Mouse (Mus musculus) spleen, adult 2 months (tissue): ENCODE results near the gene Nt5dc2. TPM values are rescaled to one million over a fixed set of nuclear protein-coding genes. Genes with fewer than 3 reads are reported as not detected.

ENCODE experiments used
- DNase-seq, 2 experiments: peaks; one replicate each; pipeline versions ENCODE4 v3.0.0 to v3.0.0-alpha.2; 2012 to 2021; ENCODE audit warnings: low spot score in 2 of 2, low read depth in 1 of 2
- H3K27ac ChIP-seq: fragments of 200-500 bp; 2 replicates; pipeline ENCODE4 v1.5.1; 2012; ENCODE audit warnings: low read length, inconsistent platforms; ENCODE audit not compliant: insufficient read depth
- H3K27me3 ChIP-seq: fragments of 200-500 bp; 2 replicates; pipeline ENCODE4 v1.6.1; 2012; ENCODE audit warnings: mild to moderate bottlenecking, moderate library complexity, low read length, inconsistent platforms; ENCODE audit not compliant: control insufficient read depth, insufficient read depth
- H3K36me3 ChIP-seq: fragments of 200-500 bp; 2 replicates; pipeline ENCODE4 v1.6.1; 2012; ENCODE audit warnings: mild to moderate bottlenecking, low read length, inconsistent platforms; ENCODE audit not compliant: control insufficient read depth, insufficient read depth
- H3K4me1 ChIP-seq: fragments of 200-500 bp; 2 replicates; pipeline ENCODE4 v1.6.1; 2011; ENCODE audit warnings: inconsistent platforms; ENCODE audit not compliant: control insufficient read depth, insufficient read depth, insufficient read length
- H3K4me3 ChIP-seq: fragments of 200-500 bp; 2 replicates; pipeline ENCODE4 v1.5.1; 2011; ENCODE audit warnings: mild to moderate bottlenecking, inconsistent platforms; ENCODE audit not compliant: insufficient read depth, insufficient read length; ENCODE audit errors: extremely low read depth
- CTCF ChIP-seq: fragments of 200-500 bp; IDR thresholded peaks from 2 replicates; pipeline ENCODE4 v1.5.1; 2011; ENCODE audit warnings: mild to moderate bottlenecking, inconsistent platforms; ENCODE audit not compliant: insufficient read depth, insufficient read length, insufficient replicate concordance; ENCODE audit errors: extremely low read depth
- POLR2A ChIP-seq: fragments of 200-500 bp; IDR thresholded peaks from 2 replicates; pipeline ENCODE4 v1.6.1; 2011; ENCODE audit warnings: low read depth, low read length, inconsistent platforms
- WGBS: fragments of 180-500 bp; shearing (Covaris S2); methylation state at CpG from one replicate; pipeline ENCODE4 v1.1.7; 2018; 5-methylcytosine and 5-hydroxymethylcytosine counted together
- polyA plus RNA-seq: library from polyadenylated mRNA; depleted of rRNA; stranded (reverse); fragments of >200 nt; gene quantifications from 2 replicates; pipeline ENCODE4 v1.2.3, GENCODE M21; 2012

Gene Nt5dc2
- polyA plus RNA-seq, 1 experiment: 30.3 TPM

- Histone ChIP-seq H3K36me3 (peaks cover 33% of the 10 kb centered on the region), H3K27me3 (no peaks in the 10 kb centered on the region), H3K4me1 (no peaks in the 10 kb centered on the region; the same call in 1 of the 2 replicates), H3K4me3 (no peak overlapping the region), H3K27ac (no peak overlapping the region)
- no peak for DNase-seq
- 34% methylated on average over 6 of the region's 6 CpGs for WGBS
- TF ChIP-seq CTCF (no peak), POLR2A (no peak)
These were observed 38.7 kb downstream of the Nt5dc2 start for GRCm38 (mm10) chr14:31169508-31169907.

DNA sequence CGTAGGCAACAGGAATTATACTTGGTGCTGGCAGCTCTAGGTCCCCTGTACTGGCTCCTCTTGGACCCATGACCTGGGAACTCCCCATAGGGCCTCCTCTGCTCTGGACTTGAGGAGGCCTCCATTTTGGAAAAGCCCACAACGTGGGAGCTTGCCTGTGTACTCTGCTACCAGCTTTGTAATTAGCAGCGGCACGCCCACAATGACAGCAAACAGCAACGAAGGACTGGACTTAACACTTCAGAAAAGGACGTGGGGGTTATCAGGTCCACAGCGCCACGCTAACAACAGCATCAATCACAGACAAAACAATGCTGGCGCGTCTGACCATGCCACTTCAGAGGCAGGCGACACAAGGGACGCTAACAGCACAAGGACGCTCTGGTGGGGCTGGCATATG, 40.1 kb downstream of the Nt5dc2 start:
- no peak overlapping the region for H3K4me3 ChIP-seq
- TF ChIP-seq CTCF (no peak), POLR2A (no peak)
- H3K27ac ChIP-seq: no peak overlapping the region
- H3K36me3 ChIP-seq: peaks cover 43% of the 10 kb centered on the region
- H3K27me3 ChIP-seq: no peaks in the 10 kb centered on the region
- no peaks in the 10 kb centered on the region; the same call in 1 of the 2 replicates for H3K4me1 ChIP-seq
- DNase-seq: no peak
- WGBS: 91% methylated on average over 13 of the region's 13 CpGs

GRCm38 (mm10) chr14:31171386-31171785, 40.5 kb downstream of the Nt5dc2 start:
- TF ChIP-seq POLR2A (no peak), CTCF (no peak)
- no peak overlapping the region for H3K27ac ChIP-seq
- H3K4me1 ChIP-seq: no peaks in the 10 kb centered on the region
- peaks cover 46% of the 10 kb centered on the region for H3K36me3 ChIP-seq
- 94% methylated on average over 11 of the region's 11 CpGs for WGBS
- H3K27me3 ChIP-seq: no peaks in the 10 kb centered on the region
- no peak for DNase-seq
- no peak overlapping the region for H3K4me3 ChIP-seq

- H3K27ac ChIP-seq: no peak overlapping the region
- peaks cover 51% of the 10 kb centered on the region for H3K36me3 ChIP-seq
- no peaks in the 10 kb centered on the region for H3K4me1 ChIP-seq
- H3K4me3 ChIP-seq: no peak overlapping the region
- 97% methylated on average over 15 of the region's 15 CpGs for WGBS
- no peak for TF ChIP-seq POLR2A
- no peak for TF ChIP-seq CTCF
- no peak for DNase-seq
- no peaks in the 10 kb centered on the region for H3K27me3 ChIP-seq
These were observed 41.0 kb downstream of the Nt5dc2 start for GRCm38 (mm10) chr14:31171821-31172220.

DNA sequence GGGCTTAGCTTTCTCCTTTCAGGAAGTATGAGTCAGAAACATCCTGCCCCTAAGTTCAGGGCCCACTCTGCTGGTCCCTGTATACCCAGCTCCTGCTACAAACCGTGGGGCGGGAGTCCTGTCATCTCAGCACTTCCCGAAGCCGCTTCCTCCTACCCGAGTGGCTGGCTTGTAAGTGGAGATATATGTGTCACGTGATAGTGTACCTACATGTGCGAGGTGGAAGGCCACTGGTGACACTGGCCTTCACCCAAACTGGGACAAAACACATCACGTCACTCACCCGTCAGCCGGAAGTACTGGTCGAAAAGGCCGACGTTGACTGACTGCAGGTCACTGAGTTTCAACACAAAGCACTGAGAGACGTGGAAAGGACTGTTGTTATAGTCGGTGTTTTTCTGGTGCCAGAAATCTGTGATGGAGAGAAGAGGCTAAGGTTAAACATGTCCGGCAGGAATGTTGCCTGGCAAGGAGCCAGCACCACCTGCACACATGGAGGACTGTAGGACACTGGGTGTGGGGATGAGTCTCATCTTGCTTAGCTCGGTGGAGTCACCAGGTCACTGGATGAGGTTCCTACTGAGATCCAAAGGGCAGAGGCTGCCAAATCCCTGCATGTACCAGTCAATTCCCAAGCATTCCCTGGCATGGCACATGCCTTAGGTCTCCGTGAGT, 42.1 kb downstream of the Nt5dc2 start:
- no peak for TF ChIP-seq POLR2A
- no peak for TF ChIP-seq CTCF
- no peak for DNase-seq
- peaks cover 59% of the 10 kb centered on the region for H3K36me3 ChIP-seq
- no peaks in the 10 kb centered on the region for H3K27me3 ChIP-seq
- H3K4me3 ChIP-seq: no peak overlapping the region
- H3K27ac ChIP-seq: no peak overlapping the region
- 89% methylated on average over 18 of the region's 18 CpGs for WGBS
- no peaks in the 10 kb centered on the region for H3K4me1 ChIP-seq

DNA sequence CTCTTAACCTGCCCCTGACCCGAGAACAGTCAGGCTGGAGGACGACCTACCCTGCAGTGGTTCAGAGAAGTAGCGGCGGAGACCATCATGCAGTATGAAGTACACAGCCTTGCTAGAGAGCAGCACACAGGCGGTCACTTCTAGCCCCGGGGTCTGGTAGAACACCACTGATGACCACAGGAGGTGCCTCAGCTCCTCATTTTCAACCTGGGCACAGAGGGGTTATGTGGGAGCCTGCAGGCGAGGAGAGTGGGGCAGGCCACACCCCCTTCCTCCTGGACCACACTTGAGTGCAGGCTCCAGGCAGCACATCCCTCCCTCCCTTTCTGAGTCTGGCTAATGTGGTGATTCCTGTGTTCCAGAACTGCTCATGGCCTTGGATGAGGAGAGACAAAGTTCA, 42.7 kb downstream of the Nt5dc2 start:
- Histone ChIP-seq H3K36me3 (peaks cover 61% of the 10 kb centered on the region), H3K4me1 (no peaks in the 10 kb centered on the region), H3K27ac (no peak overlapping the region), H3K27me3 (no peaks in the 10 kb centered on the region), H3K4me3 (no peak overlapping the region)
- TF ChIP-seq POLR2A: no peak
- no peak for TF ChIP-seq CTCF
- no peak for DNase-seq
- 94% methylated on average over 7 of the region's 7 CpGs for WGBS

- H3K4me3 ChIP-seq: no peak overlapping the region
- WGBS: 86% methylated on average over 16 of the region's 16 CpGs
- peaks cover 68% of the 10 kb centered on the region for H3K36me3 ChIP-seq
- DNase-seq: no peak
- H3K4me1 ChIP-seq: no peaks in the 10 kb centered on the region
- no peak overlapping the region for H3K27ac ChIP-seq
- TF ChIP-seq POLR2A: no peak
- TF ChIP-seq CTCF: no peak
- H3K27me3 ChIP-seq: no peaks in the 10 kb centered on the region
These were observed 46.4 kb downstream of the Nt5dc2 start for GRCm38 (mm10) chr14:31177287-31177686.
